Mouse (Mus musculus) ES-E14 (cell line): ENCODE results near the gene Ndufs1.

ENCODE experiments used
- CHD2 ChIP-seq: IDR thresholded peaks from 2 replicates; pipeline ENCODE4 v1.6.1; 2014; ENCODE audit warnings: mild to moderate bottlenecking, low read depth, low read length, inconsistent platforms
- HCFC1 ChIP-seq: IDR thresholded peaks from 2 replicates; pipeline ENCODE4 v1.6.1; 2012; ENCODE audit warnings: low read length, inconsistent platforms, borderline replicate concordance; ENCODE audit not compliant: insufficient read depth
- MAFK ChIP-seq: IDR thresholded peaks from 2 replicates; pipeline ENCODE4 v1.6.1; 2014; ENCODE audit warnings: mild to moderate bottlenecking, low read depth, low read length, inconsistent platforms; ENCODE audit not compliant: insufficient read depth
- ZC3H11A ChIP-seq: IDR thresholded peaks from 2 replicates; pipeline ENCODE4 v1.6.1; 2012; ENCODE audit warnings: low read depth, mild to moderate bottlenecking, inconsistent platforms, low read length, borderline replicate concordance

DNA sequence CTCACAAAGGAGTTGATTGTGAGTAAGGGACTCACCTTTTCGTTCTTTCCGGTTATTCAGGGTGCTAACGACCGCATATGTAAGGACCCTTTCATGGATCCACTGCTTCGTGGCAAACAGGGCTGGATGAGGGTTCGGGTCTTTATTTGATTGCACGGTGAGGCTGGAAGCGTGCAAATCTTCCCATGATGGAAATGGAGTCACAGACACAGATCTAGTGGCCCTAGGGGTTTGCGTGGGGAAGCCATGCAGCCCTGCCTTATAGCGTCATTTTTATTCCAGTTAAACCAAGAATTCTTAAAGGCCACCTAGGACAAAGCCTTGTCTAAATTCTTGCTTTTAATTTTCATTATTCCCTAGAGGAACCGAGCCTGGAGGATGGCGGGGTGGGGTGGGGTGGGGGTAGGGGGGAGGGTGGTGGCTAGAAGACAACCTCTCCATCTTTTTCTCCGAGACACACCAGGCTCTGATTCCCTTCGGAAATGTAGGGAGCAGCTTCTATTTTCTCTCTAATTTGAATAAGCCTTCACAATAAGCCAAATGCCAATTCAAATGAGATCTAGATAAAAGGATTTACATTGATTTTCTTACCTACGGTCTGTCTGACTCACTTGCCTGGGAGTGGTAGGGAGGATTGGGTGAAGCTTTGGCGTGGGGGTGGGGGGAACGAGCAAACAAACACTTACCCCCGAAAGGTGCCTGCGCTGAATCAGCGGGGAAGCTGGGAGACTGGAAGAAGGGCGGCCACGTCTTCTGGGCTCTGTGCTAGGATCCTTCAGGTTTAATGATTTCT, 37.0 kb upstream of the Ndufs1 start:
- TF ChIP-seq HCFC1 (no peak), CHD2 (no peak), MAFK (no peak), ZC3H11A (no peak)
